ENCODE assay signal across 8 mouse cellular contexts in genomic region chr10:79716254-79716987, GRCm38 (mm10). TPM values are rescaled to one million over a fixed set of nuclear protein-coding genes. Genes with fewer than 3 reads are reported as not detected.
DNase-seq lines count a peak whose midpoint lies in the region; ATAC-seq and TF ChIP-seq lines count a peak whose summit lies in the region.

Gene Hcn2, plus strand, starts transcription at chr10:79716634.

- no peak for DNase-seq in kidney, adult 8-10 months
- DNase-seq in Patski (ENCODE audit: low read depth, low spot score), result no peak
- no peak for DNase-seq in forebrain, embryonic 10.5 days (ENCODE audit: extremely low spot score, low spot score)
- DNase-seq in frontal cortex, postnatal 10 days (ENCODE audit: low spot score in 2 of 2), result no peak

- peak within 1 kb of the TSS; percentile 62 for H3K4me3 ChIP-seq in kidney, embryonic 16.5 days (ENCODE audit: low read length)
- peak within 1 kb of the TSS; percentile 71 for H3K4me3 ChIP-seq in forebrain, embryonic 10.5 days
- peak within 1 kb of the TSS; percentile 68 for H3K4me3 ChIP-seq in intestine, embryonic 15.5 days (replicated peaks)
- peak within 1 kb of the TSS; percentile 60 for H3K4me3 ChIP-seq in midbrain, embryonic 13.5 days (replicated peaks)

- no peak within 1 kb of the TSS for H3K27ac ChIP-seq in kidney, embryonic 16.5 days (ENCODE audit: low read length)
- peak within 1 kb of the TSS; percentile 9; the same call in 1 of the 2 replicates for H3K27ac ChIP-seq in forebrain, embryonic 10.5 days
- H3K27ac ChIP-seq in intestine, embryonic 15.5 days, result no peak within 1 kb of the TSS
- peak within 1 kb of the TSS; percentile 36; the same call in 1 of the 2 replicates for H3K27ac ChIP-seq in midbrain, embryonic 13.5 days

- peaks cover 49% of the 10 kb centered on the region for H3K27me3 ChIP-seq in kidney, embryonic 16.5 days (ENCODE audit: insufficient read depth, low read length)
- no peaks in the 10 kb centered on the region for H3K27me3 ChIP-seq in Patski
- peaks cover 70% of the 10 kb centered on the region for H3K27me3 ChIP-seq in forebrain, embryonic 10.5 days (ENCODE audit: poor library complexity, severe bottlenecking)
- H3K27me3 ChIP-seq in intestine, embryonic 15.5 days (replicated peaks), result peaks cover 39% of the 10 kb centered on the region
- peaks cover 64% of the 10 kb centered on the region for H3K27me3 ChIP-seq in midbrain, embryonic 13.5 days

- peaks cover 13% of the 10 kb centered on the region for H3K4me1 ChIP-seq in kidney, embryonic 16.5 days (ENCODE audit: insufficient read depth, low read length)
- H3K4me1 ChIP-seq in forebrain, embryonic 10.5 days, result peaks cover 18% of the 10 kb centered on the region
- peaks cover 14% of the 10 kb centered on the region for H3K4me1 ChIP-seq in intestine, embryonic 15.5 days (replicated peaks)
- peaks cover 21% of the 10 kb centered on the region for H3K4me1 ChIP-seq in midbrain, embryonic 13.5 days (replicated peaks)

- CTCF ChIA-PET in Patski (lab: Charles Lee), result no interaction called here

- POLR2A ChIA-PET in Patski (lab: Charles Lee), result no interaction called here

- WGBS in kidney, embryonic 16.5 days, result 1% methylated on average over 67 of the region's 91 CpGs
- 1% methylated on average over 86 of the region's 91 CpGs for WGBS in forebrain, embryonic 10.5 days
- 3% methylated on average over 47 of the region's 91 CpGs for WGBS in intestine, embryonic 15.5 days
- 3% methylated on average over 48 of the region's 91 CpGs for WGBS in midbrain, embryonic 13.5 days

- no peaks in the 10 kb centered on the region for H3K9me3 ChIP-seq in kidney, embryonic 16.5 days (ENCODE audit: low read length)
- H3K9me3 ChIP-seq in forebrain, embryonic 10.5 days, result no peaks in the 10 kb centered on the region
- H3K9me3 ChIP-seq in intestine, embryonic 15.5 days, result no peaks in the 10 kb centered on the region
- H3K9me3 ChIP-seq in midbrain, embryonic 13.5 days, result no peaks in the 10 kb centered on the region

- peak; percentile 47 for ATAC-seq in kidney, embryonic 16.5 days (ENCODE audit: low FRiP score, low TSS enrichment)
- ATAC-seq in Patski, result peak; percentile 35
- peak; percentile 57 for ATAC-seq in intestine, embryonic 15.5 days
- ATAC-seq in midbrain, embryonic 13.5 days, result peak; percentile 43
- ATAC-seq in erythroid progenitor cell, adult 5-6 weeks (replicated peaks; ENCODE audit: low FRiP score, poor library complexity, severe bottlenecking), result no peak

- H3K9ac ChIP-seq in kidney, embryonic 16.5 days (replicated peaks; ENCODE audit: low read length), result peak within 1 kb of the TSS; percentile 38
- peak within 1 kb of the TSS; percentile 46 for H3K9ac ChIP-seq in intestine, embryonic 15.5 days
- H3K9ac ChIP-seq in midbrain, embryonic 13.5 days (replicated peaks), result peak within 1 kb of the TSS; percentile 73

- peak within 1 kb of the TSS; percentile 99 for H3K4me2 ChIP-seq in kidney, embryonic 16.5 days (replicated peaks; ENCODE audit: low read depth, low read length)
- peak within 1 kb of the TSS; percentile 99 for H3K4me2 ChIP-seq in intestine, embryonic 15.5 days (replicated peaks)
- H3K4me2 ChIP-seq in midbrain, embryonic 13.5 days (replicated peaks), result peak within 1 kb of the TSS; percentile 92

- TF ChIP-seq CTCF in Patski (IDR thresholded peaks at IDR 0.05), result no peak

- H3K36me3 ChIP-seq in kidney, embryonic 16.5 days (ENCODE audit: insufficient read depth, low read length), result peaks cover 8% of the 10 kb centered on the region
- peaks cover 12% of the 10 kb centered on the region for H3K36me3 ChIP-seq in forebrain, embryonic 10.5 days (replicated peaks)
- H3K36me3 ChIP-seq in intestine, embryonic 15.5 days, result peaks cover 5% of the 10 kb centered on the region; the same call in 1 of the 2 replicates
- H3K36me3 ChIP-seq in midbrain, embryonic 13.5 days, result peaks cover 8% of the 10 kb centered on the region

- in situ Hi-C loops in Patski (cut with MboI; ENCODE audit: low pct_unique_long_range_greater_than_20kb), result no loop called here

RNA-seq across cellular contexts. Expression of gene Hcn2, which starts in this region (rescaled TPM):
- polyA plus RNA-seq in kidney, embryonic 16.5 days (2015; fragmentation: Nextera tagmentation; extraction: Ambion mirVana), result 0.05 and 0.12 TPM in 2 replicates
- polyA plus RNA-seq in Patski (2021), result 15.4 TPM
- 0.06 TPM in 1 of 2 replicates, not detected in the other for polyA plus RNA-seq in forebrain, embryonic 10.5 days (2016; fragmentation: Nextera tagmentation; extraction: Ambion mirVana)
- 0.18 and 0.23 TPM in 2 replicates for polyA plus RNA-seq in intestine, embryonic 15.5 days (2015; fragmentation: Nextera tagmentation; extraction: Ambion mirVana)
- 0.18 and 0.43 TPM in 2 replicates for polyA plus RNA-seq in midbrain, embryonic 13.5 days (2015; fragmentation: Nextera tagmentation; extraction: Ambion mirVana)
- total RNA-seq in erythroid progenitor cell, adult 5-6 weeks (2015; ENCODE audit: low replicate concordance), result not detected in 2 replicates
- total RNA-seq in erythroid progenitor cell, adult 5-6 weeks (2017; ENCODE audit: low replicate concordance), result not detected in 2 replicates

Comparison
In these comparisons a context has a peak if more than half of its experiments do, and no peak if none do; other contexts are left out.
1. RNA of gene Hcn2 (polyA plus RNA-seq): 15.4 TPM in Patski (single experiment); 0.18 to 0.43 TPM in midbrain, embryonic 13.5 days, 0.18 to 0.23 TPM in intestine, embryonic 15.5 days, 0.05 to 0.12 TPM in kidney, embryonic 16.5 days and 0.06 TPM in forebrain, embryonic 10.5 days; every median in the first group is over 10 times any median in the second.
2. Peak in ATAC-seq, H3K4me3 ChIP-seq, H3K9ac ChIP-seq and H3K4me2 ChIP-seq in kidney, embryonic 16.5 days; RNA of the gene not detected or under 1 TPM.
3. Peak in ATAC-seq, H3K4me3 ChIP-seq, H3K9ac ChIP-seq and H3K4me2 ChIP-seq in intestine, embryonic 15.5 days; RNA of the gene not detected or under 1 TPM.
4. Peak in ATAC-seq, H3K4me3 ChIP-seq, H3K27ac ChIP-seq, H3K9ac ChIP-seq and H3K4me2 ChIP-seq in midbrain, embryonic 13.5 days; RNA of the gene not detected or under 1 TPM.
5. Peak in every context shown above with its lines, with median percentiles within 50 percentile points of each other: H3K4me2 ChIP-seq, H3K4me3 ChIP-seq and H3K9ac ChIP-seq.